Mouse (Mus musculus) induced T-regulatory cell, adult 2 months (primary cell): Measurements from ENCODE around the gene Itpr1.
A peak's percentile ranks its signal among the peaks of the same experiment; 100 is the strongest.

Experiments
- DNase-seq: peaks from one replicate; pipeline ENCODE4 v3.0.0-alpha.2; 2012; ENCODE audit warnings: low read depth

Itpr1 gene

DNA sequence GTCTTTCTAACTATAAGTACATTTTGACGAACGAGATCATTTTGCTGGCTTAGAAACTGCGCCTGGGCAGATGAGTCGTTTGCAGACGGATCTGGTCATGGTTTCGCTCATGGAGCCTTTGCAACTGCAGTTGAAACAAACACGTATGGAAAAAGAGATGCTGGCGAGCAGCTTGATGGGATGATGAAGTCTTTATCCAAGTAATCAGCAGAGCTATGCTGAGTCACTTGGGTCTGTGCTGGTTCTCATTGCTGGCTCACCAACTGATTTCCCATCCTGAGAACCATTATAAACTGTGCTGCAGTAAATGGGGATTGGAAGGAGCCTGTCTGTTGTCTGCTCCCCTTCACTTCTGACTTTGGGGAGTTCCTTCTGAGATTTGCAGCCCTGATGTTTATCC, 31.7 kb downstream of the Itpr1 start:
- no peak for DNase-seq

DNA sequence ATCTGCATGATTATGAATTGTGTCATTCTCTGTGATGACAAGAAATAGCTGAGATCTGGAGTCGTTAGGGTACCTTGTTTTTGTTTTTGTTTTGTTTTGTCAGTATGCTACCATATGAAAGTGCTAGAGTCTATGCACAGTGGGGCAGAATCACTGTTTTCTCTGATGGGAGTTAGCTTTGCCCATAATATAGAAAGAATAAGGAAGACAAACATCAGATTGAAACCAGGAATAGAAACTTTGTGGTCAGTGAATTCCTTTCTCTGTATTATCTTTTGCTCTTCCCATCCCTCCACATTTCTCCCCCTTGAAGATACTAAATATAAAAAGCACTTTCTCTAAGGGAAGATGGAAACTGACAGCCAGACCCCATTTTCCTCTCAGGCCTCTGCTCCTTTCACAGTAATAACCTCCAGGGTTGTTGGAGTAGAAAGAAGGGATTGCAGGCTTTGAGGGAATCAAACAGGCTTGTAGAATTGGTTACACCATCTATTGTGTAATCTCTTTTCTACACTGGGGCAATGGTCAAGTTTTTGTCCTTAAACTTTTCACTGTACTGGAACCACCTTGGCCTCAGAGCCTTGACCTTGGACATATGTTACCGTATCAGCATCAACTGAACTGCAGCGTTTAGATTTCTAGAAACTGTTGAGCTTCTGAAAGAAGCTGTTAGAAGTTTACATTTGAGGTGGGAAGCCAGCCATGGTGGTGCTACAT, 33.6 kb downstream of the Itpr1 start:
- DNase-seq, result no peak

DNA sequence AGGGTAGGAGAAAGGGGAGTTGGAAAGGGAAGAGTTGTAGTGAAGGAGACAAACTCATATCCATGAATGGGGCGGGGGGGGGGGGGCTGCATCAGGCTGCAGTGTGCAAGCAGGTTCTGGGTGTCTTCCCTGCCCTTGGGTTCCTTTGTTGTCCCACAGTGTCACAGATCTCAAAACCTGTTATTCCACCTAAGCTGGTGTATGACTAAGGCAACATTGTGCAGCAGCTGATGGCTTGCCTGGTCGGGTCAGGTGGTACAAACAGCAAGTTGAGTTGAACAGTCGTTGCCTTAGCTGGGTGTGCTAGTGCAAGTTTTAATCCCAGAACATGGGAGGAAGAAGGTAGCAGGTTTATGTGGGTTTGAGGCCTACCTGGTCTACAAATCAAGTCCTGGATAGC, 34.3 kb downstream of the Itpr1 start:
- no peak for DNase-seq

DNA sequence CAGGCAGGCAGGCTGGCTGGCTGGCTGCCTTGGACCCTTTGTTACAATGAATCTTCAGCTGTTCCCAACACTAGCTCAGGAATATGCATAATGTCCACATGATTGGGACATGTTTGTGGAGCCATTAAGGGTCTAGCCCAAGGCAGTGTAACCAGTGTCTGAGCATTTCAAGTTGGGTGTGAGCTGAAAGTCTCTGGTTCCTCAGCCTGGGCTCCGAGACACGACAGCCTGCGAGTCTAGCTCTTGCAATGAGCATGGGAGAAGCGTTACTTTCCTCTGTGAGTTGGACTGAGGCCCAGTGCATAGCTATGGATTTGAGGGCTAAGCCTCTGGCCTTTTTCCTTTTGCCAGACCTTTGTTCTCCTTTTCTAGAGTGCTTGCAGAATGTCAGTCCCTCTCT, 35.6 kb downstream of the Itpr1 start:
- DNase-seq, result no peak

DNA sequence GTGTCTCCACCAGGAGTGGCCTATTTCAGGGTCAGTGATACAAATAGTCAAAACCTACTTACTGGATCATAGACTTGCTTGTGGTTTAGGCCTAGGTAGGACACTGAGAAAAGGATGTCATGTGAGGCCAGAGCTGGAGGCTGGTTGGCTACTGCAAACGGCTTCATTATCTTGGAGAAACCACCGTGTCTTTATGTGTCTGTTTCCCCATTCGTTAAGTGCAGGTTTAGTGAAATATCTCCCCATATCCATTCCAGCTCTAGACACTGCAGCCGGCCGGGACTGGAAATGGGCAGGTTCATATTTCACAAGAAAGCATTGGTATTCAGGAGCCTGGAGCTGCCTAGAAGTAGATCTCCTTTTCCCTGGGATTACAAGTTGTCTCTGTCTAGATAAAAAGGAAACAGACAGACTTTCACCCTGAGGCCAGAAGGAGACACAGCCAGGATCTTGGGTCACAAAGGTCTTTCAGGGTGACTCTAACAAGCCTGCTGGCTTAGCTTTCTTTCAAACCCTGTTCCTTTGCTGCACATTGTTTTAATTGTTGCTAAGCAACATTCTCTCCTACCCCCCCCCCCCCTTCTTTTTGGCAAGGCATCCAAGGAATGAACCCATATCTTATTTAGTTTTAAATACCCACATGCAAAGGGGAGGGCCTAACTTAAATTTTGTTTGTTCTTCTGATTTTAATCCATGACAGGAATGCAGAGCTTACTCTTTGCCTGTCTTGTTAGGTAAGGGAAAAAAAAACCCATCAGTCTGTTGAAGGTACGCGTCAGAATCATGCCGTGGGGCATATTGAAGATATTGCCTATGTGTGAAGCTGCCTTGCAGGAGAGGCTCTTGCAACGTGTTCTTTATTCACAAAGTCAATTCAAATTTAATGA, 36.4 kb downstream of the Itpr1 start:
- no peak for DNase-seq

DNA sequence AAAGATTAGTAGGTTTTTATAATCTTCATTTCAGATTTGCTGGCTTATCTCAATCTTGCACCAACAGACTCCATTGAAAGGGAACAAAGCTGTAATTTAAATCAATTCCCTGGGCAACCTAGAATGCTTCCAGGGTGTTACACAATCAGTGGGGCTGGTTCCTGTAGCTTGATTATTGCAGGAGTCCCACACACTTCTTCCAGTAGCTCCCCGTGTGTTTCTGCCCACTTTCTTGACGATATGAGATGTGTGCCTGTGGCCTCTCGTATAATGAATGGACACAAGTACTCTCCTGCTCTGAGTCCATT, 37.0 kb downstream of the Itpr1 start:
- no peak for DNase-seq

DNA sequence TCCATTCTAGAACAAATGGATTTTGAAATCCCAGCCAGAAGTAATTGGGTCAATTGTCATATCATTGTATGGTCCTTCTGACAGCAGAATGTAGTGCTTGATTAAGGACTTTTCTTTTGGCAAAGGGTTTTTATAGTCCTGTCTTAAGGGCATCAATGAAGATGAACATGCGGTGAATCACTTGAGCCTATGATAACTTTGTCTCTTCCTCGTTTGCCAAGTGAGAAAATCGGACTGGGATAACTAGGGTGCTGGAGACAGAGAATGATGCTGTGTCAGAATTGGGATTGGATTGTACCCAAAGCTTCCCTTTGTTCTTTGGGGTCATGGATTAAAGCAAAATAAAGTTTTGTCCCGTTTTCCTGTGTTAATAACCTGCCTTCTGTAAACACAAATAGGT, 37.5 kb downstream of the Itpr1 start:
- DNase-seq, result no peak

DNA sequence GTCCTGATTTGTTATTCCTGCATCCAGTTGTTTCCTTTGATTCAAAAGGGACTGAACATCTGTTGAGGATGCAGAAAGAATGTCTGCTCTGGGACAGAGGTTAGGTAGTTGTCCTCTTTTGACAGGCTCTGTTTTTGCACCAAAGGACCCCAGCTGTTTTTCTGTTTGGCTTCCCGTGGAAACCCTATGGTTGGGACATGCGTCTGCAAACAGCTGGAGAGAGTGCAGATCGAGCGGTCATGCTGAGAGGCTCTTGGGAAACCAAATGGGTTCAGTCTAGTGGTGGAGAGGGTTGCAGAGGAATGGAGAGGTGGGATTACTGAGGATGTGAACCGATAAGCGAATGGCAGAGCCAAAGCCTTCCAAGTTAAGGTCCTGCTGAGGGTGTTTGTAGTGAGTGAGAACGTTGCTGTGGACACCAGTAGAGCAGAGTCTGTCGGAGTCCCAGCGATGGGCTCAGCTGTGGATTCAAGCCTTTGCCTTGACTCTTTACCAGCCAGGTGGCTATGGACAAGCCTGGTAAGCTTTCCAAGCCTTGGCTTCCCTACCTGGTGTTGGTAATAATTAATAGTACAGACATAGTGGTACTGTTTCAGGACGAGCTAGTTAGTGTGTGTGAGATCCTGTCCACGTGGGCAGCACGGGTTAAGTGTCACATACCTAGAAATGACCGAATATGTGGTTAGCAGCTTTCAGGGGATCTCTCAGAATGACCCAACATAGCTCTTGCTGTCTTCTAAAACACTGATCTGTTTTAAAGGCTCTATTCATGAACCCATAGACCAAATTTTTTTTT, 39.9 kb downstream of the Itpr1 start:
- DNase-seq, result no peak

DNA sequence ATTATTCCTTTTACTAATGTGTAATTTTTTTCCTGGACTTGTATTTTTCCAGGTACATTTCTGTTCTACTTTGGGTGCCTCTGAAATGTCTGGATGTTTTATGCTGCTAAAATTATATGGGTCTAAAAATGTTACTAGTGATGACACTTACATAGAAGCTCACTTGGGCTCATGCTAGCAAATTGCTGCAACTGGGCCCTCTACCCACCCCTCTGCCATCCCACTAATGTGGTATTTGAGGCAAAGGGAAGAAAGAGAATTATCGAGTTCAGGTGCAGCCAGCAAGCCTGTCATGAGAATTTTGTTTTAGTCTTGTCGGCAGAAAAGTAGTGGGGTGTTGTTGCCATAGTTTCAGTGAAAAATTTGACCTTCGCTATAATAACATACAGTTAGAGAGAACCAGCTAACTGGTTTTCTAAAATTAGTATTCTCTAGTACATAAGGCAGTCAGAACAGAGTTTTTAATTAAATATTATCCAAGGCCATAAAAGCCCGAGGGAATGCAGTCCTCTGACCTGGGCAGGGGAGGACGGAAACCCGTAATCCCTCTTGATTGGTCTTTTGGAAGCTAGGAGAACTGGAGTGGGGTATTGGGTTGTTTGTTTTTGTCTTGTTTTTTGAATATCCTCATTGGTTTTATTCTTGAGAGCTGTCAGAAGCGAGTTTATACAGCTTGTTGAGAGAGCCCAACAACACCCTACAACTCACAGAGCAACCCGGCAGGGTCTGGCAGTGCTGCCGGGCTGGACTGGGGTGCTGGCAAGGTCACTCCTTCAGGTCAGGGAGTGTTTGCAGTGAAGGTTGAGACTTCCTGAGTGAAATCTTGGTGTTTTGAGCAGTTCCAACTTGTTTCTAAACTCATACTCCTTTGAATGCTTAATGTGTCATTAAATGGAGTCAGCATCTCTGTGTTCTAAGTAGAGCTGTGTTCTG, 41.5 kb downstream of the Itpr1 start:
- DNase-seq, result no peak

DNA sequence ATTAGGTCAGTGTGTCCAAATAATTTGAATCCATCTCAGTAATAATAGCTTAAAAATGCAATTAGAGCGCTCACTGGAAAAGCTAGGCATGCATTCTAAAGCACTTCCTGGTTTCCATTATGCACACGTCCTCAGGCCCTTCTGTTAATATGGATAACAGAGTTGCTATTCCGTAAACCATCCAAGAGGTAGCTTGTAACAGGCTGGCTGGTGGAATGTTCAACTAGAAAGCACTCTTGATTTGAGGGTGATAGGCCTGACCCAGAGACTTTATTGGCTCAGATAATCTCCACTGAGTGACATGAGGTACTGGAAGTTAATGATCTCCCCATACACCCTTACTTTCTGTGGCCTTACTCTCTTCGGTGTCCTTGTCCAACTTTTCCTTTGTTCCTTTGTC, 43.0 kb downstream of the Itpr1 start:
- DNase-seq, result no peak

DNA sequence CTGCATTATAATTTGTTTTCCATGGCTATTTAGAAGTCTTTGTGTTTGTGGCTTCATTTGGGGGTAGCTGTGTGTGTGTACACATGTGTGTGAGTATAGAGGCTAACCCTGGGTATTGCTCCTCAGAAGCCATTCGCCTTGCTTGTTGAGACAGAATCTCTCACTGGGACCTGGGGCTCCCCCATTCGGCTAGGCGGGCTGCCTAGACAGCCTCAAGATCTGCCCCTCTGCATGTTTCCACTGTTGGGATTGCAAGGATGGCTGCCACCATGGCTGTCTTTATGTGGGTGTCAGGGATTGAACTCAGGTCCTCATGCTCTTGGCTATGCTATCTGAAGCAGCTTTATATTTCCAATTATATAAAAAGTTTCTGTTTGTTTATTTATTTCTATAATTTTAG, 44.3 kb downstream of the Itpr1 start:
- DNase-seq, result no peak

DNA sequence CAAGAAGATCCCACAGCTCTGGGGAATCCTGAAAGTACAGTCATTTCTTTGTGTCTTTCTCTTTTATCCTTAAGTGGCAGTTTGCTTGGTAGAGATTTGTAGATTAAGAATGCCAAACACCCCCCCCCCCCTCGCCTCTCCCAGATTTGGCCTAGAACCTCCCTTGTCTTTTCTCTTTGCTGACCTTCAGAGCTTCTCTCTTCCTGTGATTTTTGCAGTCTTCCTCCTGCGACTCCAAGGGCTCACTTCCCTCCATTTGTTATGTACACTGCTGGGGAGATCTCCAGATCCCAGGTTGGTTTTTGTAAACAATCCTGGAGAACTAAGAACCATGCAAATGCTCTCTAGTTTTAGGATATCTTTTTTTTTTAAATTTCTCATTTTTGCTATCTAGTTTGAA, 45.7 kb downstream of the Itpr1 start:
- DNase-seq, result no peak

DNA sequence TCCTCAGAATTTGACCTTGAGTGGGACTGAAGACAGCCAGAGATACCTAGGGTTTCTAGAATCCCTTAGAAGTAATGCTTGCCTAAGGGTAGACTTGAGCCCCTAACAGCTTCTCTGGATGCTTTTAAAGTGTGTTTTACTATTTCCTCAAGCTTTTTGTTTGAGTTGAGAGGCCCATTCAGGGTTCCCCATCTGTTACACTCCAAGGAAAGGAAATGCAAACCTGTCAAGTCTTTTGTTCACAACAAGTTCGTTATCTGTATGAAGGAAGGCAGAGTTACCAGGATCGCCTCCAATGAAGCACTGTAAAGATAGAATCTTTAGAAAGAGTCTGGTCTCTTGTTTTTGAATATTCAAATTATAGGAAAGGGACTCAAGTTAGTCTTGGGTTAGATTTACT, 46.8 kb downstream of the Itpr1 start:
- no peak for DNase-seq

DNA sequence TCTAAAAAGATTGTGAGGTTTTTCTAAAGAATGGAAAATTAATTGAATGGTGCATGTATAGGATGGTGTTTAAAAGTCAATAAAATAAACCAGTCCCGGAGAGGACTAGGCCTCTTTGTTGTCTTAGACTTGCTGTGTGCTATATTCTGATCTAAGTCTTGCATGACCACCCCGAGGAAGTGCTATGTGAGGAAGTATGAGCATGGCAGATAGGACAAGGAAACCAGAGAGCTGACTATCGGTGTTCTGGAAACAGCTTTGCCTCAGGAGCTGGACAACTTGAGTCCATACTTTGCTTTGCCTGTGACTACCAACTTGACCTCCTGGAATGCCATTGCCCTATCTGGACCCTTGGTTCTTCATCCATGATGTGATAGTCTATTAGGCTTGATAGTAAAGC, 48.6 kb downstream of the Itpr1 start:
- DNase-seq, result no peak

DNA sequence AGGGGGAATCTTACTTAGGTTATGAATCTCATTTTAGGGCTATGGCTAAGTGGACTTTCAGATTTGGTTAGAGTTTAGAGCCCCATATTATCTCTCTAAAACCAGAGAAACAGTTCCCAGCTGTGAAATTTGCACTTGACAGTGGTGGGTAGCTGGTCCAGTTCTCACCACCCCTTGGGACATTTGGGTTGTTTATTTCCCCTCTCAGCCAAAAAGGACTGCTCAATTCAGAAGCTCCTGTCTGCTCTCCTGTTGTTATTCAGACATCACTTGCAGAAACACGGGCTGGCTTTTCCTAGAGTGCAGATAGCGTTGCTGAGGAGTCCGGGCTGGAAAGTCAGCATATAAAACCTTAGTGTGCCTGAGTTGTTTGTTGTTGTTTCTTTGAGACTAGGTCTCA, 51.3 kb downstream of the Itpr1 start:
- DNase-seq, result no peak

DNA sequence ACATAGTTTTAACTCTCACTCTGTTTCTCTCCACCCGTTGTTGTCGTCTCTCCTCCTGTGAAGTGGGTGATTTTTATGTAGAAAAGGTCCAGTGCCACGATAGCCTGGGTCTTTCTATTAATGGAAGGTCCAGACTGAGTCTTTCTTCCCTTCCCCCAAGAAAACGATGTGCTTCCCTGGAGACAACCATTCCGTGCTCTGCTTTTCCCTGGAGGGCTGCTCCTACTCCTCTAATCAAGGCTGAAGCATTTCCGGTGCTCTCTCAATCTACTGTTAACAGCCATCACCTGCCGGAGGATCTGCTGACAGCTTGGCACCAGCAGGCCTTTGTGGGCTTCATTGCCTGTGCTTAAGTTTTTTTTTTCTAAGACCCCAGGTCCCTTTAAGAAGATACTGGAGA, 60.6 kb downstream of the Itpr1 start:
- DNase-seq, result no peak

DNA sequence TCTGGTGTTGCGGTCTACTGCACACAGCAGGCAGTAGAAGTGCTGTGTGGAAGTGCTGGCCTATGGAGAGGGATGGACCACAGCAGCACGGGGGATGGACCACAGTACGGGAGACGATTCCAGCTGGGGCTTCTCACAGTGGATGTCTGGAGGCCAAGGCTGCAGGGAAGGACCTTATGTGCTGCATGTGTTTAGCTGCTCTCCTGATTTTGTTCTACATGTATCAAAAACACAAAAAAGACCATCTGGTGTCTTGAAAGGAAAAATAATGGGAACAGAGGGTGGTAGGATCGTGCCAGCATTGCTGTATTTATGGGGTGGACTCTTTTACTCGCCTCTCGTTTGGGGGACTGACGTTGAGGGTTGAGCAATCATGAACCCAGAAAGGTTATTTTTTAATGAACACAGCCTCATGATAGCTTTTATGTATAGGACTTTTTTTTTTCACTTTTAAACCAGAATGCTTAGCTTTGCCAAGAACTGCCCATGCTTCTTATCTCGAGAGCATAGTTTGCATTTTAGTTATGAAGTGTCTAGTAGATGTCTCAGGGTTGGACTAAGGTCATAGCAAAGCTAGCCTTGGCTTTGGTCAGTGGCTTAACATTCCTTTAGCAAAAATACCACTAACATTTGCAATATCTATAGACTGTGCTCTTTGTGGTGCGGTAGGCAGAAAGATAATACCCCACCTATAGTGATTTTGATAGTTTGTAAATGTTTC, 61.6 kb downstream of the Itpr1 start:
- DNase-seq, result no peak

DNA sequence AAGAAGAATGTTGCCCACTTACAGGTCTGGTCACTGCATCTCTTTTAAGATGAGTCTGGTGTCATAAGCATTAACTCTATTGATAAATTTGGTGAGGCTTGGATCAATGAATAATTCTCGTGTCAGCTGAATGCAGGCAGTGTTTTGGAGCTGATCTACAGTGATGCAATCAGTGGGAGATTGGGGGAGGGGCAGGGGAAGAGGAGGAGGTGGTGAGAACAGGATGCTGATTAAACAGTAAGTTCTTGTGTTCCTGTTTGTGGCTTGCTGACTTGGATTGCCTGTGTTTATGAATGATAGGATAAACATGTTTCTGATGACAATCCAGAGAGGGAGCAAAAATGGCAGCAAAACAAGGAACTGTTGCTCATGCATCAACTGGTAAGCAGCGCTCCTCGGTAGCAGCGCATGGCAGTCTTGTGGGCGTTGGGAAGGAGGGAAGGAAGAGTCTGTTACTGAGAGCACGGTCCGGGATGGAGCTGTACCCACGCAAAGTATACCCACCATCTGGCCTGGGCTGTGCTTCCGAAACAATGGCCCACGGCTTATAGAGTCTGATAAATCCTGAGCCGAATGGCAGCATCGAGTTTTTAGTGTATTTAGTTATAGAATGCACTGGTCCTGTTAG, 64.1 kb downstream of the Itpr1 start:
- DNase-seq, result peak; percentile 84

DNA sequence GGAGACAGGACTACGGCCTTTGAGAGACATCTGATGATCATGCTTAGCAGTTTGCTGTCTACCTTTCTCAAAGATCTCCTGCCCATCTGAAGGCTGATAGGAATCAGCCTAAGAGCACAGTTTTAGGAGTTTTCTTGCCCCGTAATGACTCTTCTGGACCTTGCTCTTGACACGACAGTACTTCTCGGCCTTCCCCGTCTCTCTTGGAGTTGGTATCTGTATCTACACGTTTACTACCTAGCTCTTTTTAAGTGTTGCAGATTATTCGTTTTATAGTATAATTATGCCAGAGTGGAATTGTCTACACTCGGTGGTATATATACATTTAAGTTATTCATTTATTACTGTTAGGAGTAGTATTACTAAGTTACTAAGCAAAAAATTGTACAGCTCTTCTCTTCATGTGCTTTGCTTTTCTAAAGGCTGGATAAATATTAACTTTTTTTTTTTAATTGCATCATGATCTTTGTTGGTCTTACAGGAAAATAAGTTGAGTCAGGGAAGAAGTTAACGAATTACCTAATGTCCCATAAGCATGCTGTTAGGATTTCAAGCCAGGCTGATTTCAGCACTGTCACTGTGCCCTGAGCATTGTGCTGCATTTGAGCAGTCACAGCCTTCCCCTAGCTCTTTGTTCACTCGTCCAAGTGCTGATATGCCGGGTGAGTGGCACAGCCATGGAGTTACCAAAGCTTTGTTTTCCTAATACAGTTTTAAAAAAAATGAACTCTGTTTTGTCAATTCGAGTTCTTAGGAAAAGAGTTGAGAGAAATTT, 64.9 kb downstream of the Itpr1 start:
- DNase-seq, result peak; percentile 58
